Mouse (Mus musculus) lung, embryonic 16.5 days (tissue): ENCODE data around the gene Gm21970. TPM values are rescaled to one million over a fixed set of nuclear protein-coding genes. Genes with fewer than 3 reads are reported as not detected.

ENCODE experiments used
- ATAC-seq: fragments of 200-750 bp; cut with Nextera tagmentation; 2 replicates; pipeline ENCODE4 v1.8.0; 2017; ENCODE audit warnings: low read depth, mild to moderate bottlenecking, moderate library complexity
- H3K27ac ChIP-seq: fragments of 300-500 bp; sonication (generic); 2 replicates; pipeline ENCODE4 v1.5.1; 2014; ENCODE audit warnings: mild to moderate bottlenecking, control low read depth, low read length
- H3K27me3 ChIP-seq: fragments of 300-500 bp; sonication (generic); 2 replicates; pipeline ENCODE4 v1.6.1; 2014; ENCODE audit warnings: low read depth, low read length, mixed read lengths; ENCODE audit not compliant: control insufficient read depth, insufficient read depth
- H3K36me3 ChIP-seq: fragments of 300-500 bp; sonication (generic); 2 replicates; pipeline ENCODE4 v1.6.1; 2014; ENCODE audit warnings: low read length; ENCODE audit not compliant: control insufficient read depth, insufficient read depth
- H3K4me1 ChIP-seq: fragments of 300-500 bp; sonication (generic); replicated peaks from 2 replicates; pipeline ENCODE4 v1.6.1; 2014; ENCODE audit warnings: low read length, mixed read lengths; ENCODE audit not compliant: control insufficient read depth, insufficient read depth
- H3K4me2 ChIP-seq: fragments of 300-500 bp; sonication (generic); 2 replicates; pipeline ENCODE4 v1.6.1; 2014; ENCODE audit warnings: low read depth, low read length, control low read depth
- H3K4me3 ChIP-seq: fragments of 300-500 bp; sonication (generic); 2 replicates; pipeline ENCODE4 v1.5.1; 2014; ENCODE audit warnings: mild to moderate bottlenecking, low read length, control low read depth
- H3K9ac ChIP-seq: fragments of 300-500 bp; sonication (generic); 2 replicates; pipeline ENCODE4 v1.6.1; 2014; ENCODE audit warnings: low read length, control low read depth
- H3K9me3 ChIP-seq: fragments of 300-500 bp; sonication (generic); 2 replicates; pipeline ENCODE4 v1.6.1; 2016; ENCODE audit warnings: low read length; ENCODE audit not compliant: control insufficient read depth
- WGBS: fragments of 180-500 bp; shearing (Covaris S2); extraction: QIAGEN DNeasy Blood & Tissue Kit; methylation state at CpG from one replicate; pipeline ENCODE4 v1.1.7; 2014; 5-methylcytosine and 5-hydroxymethylcytosine counted together
- polyA plus RNA-seq: library from polyadenylated mRNA; unstranded; fragments of >200 nt; fragmentation: Nextera tagmentation; extraction: Ambion mirVana; gene quantifications from 2 replicates; pipeline ENCODE4 v1.2.1, GENCODE M21; 2015

The Gm21970 gene
- polyA plus RNA-seq, 1 experiment from 2014 or later, result not detected

DNA sequence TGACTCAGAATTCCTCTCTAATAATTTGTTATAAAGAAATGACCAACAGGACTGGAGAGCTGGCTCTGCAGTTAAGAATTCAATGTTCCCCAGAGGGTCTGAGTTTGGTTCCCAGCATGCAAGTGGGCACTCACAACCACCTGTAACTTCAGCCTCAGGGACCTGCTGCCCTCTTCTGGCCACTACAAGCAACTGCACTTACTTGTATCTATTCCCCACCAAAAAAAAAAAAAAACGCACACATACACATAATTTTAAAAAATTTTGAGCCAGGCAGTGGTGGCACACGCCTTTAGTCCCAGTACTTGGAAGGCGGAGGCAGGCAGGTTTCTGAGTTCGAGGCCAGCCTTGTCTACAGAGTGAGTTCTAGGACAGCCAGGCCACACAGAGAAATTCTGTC is 1.4 kb upstream of the Gm21970 start:
- no peak for ATAC-seq
- Histone ChIP-seq H3K4me1 (no peaks in the 10 kb centered on the region), H3K36me3 (peaks cover 44% of the 10 kb centered on the region), H3K9ac (no peak overlapping the region), H3K27ac (no peak overlapping the region), H3K27me3 (no peaks in the 10 kb centered on the region), H3K9me3 (peaks cover 2% of the 10 kb centered on the region; the same call in 1 of the 2 replicates), H3K4me2 (no peak overlapping the region), H3K4me3 (no peak overlapping the region)
- 88% methylated on average over 4 of the region's 4 CpGs for WGBS

DNA sequence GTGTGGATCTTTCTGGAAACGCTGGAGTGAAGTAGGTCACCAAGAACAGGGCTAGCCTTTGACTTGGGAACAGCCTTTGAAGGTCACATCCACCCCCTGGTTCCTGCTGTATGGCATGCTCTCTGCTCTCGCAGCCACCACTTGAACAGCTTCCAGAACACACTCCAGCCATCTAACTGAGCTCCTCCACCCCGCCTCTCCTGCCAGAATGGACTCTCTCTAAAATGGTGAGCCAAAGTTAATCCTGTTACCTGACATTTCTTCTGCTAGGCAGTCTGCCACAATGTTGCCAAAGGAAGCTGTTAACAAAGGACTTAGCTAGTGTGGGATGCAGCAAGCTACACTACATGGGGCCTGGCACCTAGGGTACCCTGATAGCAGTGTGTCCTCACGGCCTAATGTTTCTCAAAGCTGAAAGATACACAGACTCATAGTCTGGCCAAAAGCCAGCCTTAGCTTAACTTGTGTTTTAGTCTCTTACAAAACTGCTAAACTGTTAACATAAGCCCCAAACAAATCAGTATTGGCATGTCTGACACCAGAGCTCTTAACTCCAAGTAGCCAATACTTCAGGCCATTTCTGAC is 3.4 kb downstream of the Gm21970 start:
- no peaks in the 10 kb centered on the region for H3K9me3 ChIP-seq
- peaks cover 31% of the 10 kb centered on the region for H3K36me3 ChIP-seq
- no peak overlapping the region for H3K4me3 ChIP-seq
- H3K9ac ChIP-seq, result no peak overlapping the region
- no peak overlapping the region for H3K4me2 ChIP-seq
- no peak for ATAC-seq
- 53% methylated on average over 4 of the region's 4 CpGs for WGBS
- H3K27me3 ChIP-seq, result no peaks in the 10 kb centered on the region
- no peak overlapping the region; the same call in 1 of the 2 replicates for H3K27ac ChIP-seq
- H3K4me1 ChIP-seq, result no peaks in the 10 kb centered on the region

GRCm38 (mm10) chr16:91395633-91396392 is 4.3 kb downstream of the Gm21970 start:
- H3K4me2 ChIP-seq, result no peak overlapping the region
- H3K4me1 ChIP-seq, result no peaks in the 10 kb centered on the region
- peaks cover 28% of the 10 kb centered on the region for H3K36me3 ChIP-seq
- H3K27ac ChIP-seq, result no peak overlapping the region
- no peak overlapping the region for H3K4me3 ChIP-seq
- H3K9me3 ChIP-seq, result no peaks in the 10 kb centered on the region
- WGBS, result 66% methylated on average over 8 of the region's 8 CpGs
- ATAC-seq, result no peak
- H3K9ac ChIP-seq, result no peak overlapping the region
- no peaks in the 10 kb centered on the region for H3K27me3 ChIP-seq

- H3K9me3 ChIP-seq, result no peaks in the 10 kb centered on the region
- no peak overlapping the region for H3K9ac ChIP-seq
- H3K4me2 ChIP-seq, result no peak overlapping the region
- no peaks in the 10 kb centered on the region for H3K27me3 ChIP-seq
- no peak overlapping the region for H3K27ac ChIP-seq
- no peak for ATAC-seq
- peaks cover 26% of the 10 kb centered on the region for H3K36me3 ChIP-seq
- H3K4me3 ChIP-seq, result no peak overlapping the region
- H3K4me1 ChIP-seq, result no peaks in the 10 kb centered on the region
- WGBS, result 51% methylated on average over 10 of the region's 10 CpGs
These were observed 5.5 kb downstream of the Gm21970 start for GRCm38 (mm10) chr16:91396844-91397537.

DNA sequence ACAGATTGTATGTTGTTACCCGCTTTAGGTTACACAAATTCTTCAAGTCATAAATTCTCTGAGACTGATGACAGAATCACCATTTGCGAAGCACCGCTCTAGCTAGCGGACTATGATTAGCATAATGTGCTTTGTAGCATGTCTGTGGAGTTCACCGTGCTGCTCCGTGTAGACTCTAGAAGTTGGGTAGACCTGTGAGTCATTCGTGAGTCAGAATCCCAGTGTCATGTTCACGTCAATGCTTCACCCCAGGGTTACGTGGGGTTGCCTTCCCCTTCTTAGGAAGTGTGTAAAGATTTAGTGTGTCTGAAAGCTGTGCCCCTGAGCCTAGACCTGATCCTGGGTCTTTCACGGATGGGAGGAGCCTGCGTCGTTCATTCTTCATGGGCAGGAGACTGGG is 6.5 kb downstream of the Gm21970 start:
- no peak overlapping the region for H3K4me3 ChIP-seq
- no peak for ATAC-seq
- H3K27ac ChIP-seq, result no peak overlapping the region
- no peaks in the 10 kb centered on the region for H3K9me3 ChIP-seq
- no peak overlapping the region for H3K9ac ChIP-seq
- no peaks in the 10 kb centered on the region for H3K4me1 ChIP-seq
- peaks cover 19% of the 10 kb centered on the region for H3K36me3 ChIP-seq
- 91% methylated on average over 12 of the region's 12 CpGs for WGBS
- no peaks in the 10 kb centered on the region for H3K27me3 ChIP-seq
- no peak overlapping the region for H3K4me2 ChIP-seq

GRCm38 (mm10) chr16:91398944-91399343 is 7.4 kb downstream of the Gm21970 start:
- no peak overlapping the region for H3K4me2 ChIP-seq
- H3K27me3 ChIP-seq, result no peaks in the 10 kb centered on the region
- no peak overlapping the region for H3K9ac ChIP-seq
- WGBS, result 90% methylated on average over 7 of the region's 7 CpGs
- no peak for ATAC-seq
- no peaks in the 10 kb centered on the region for H3K9me3 ChIP-seq
- H3K27ac ChIP-seq, result no peak overlapping the region
- no peak overlapping the region for H3K4me3 ChIP-seq
- H3K4me1 ChIP-seq, result no peaks in the 10 kb centered on the region
- peaks cover 14% of the 10 kb centered on the region for H3K36me3 ChIP-seq

DNA sequence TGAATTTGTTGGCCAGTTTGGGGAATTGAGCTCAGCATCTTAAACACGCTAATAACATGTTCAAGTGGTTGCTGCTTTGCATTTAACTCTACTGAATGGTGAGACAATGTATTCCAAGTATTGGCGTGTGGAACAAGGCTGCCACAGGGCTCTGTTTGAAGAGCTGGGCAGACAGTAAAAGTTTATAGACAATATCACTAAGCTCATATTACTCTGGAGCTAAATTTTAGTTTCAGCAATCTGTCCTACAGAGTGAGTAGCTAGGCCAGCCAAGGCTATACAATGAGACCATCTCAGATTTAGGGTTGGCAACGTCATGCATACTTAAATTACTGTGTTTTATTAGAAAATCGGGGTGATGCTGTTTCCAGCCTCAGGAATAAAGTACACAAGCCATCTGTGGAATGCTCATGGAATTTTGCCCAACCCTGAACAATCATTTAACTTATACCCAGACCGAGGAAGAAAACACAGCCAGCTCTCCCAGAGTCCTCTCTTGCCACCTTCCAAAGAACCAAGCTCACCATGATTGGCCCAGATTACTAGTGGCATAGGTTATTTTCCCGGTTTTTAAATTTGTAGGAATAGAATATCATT is 10.1 kb downstream of the Gm21970 start:
- WGBS, result 74% methylated on average over 6 of the region's 6 CpGs
- ATAC-seq, result no peak

DNA sequence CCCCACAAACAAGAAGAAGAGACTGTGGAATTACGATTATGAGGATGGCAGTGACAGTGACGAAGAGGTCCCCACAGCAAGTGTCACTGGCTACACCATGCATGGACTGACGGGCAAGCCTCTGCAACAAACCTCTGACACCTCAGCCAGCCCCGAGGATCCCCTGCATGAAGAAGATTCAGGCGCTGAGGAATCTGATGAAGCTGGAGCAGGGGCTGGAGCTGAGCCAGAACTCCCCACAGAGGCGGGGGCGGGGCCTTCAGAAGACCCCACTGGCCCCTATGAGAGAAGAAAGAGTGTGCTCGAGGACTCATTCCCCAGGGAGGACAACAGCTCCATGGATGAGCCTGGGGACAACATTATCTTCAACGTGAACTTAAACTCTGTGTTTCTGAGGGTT is 12.3 kb downstream of the Gm21970 start:
- ATAC-seq, result no peak
- H3K27ac ChIP-seq, result no peak overlapping the region
- H3K9ac ChIP-seq, result no peak overlapping the region
- no peaks in the 10 kb centered on the region for H3K9me3 ChIP-seq
- H3K4me1 ChIP-seq, result peaks cover 17% of the 10 kb centered on the region
- H3K4me2 ChIP-seq, result no peak overlapping the region
- 65% methylated on average over 9 of the region's 9 CpGs for WGBS
- H3K4me3 ChIP-seq, result no peak overlapping the region
- H3K36me3 ChIP-seq, result peaks cover 7% of the 10 kb centered on the region
- no peaks in the 10 kb centered on the region for H3K27me3 ChIP-seq

More for the DNA sequence above, 10.1 kb downstream of the Gm21970 start:
- H3K27me3 ChIP-seq, result no peaks in the 10 kb centered on the region
- H3K9ac ChIP-seq, result no peak overlapping the region
- no peak overlapping the region for H3K27ac ChIP-seq
- H3K36me3 ChIP-seq, result peaks cover 10% of the 10 kb centered on the region
- H3K4me2 ChIP-seq, result no peak overlapping the region
- no peak overlapping the region for H3K4me3 ChIP-seq
- no peaks in the 10 kb centered on the region for H3K9me3 ChIP-seq
- H3K4me1 ChIP-seq, result peaks cover 5% of the 10 kb centered on the region

DNA sequence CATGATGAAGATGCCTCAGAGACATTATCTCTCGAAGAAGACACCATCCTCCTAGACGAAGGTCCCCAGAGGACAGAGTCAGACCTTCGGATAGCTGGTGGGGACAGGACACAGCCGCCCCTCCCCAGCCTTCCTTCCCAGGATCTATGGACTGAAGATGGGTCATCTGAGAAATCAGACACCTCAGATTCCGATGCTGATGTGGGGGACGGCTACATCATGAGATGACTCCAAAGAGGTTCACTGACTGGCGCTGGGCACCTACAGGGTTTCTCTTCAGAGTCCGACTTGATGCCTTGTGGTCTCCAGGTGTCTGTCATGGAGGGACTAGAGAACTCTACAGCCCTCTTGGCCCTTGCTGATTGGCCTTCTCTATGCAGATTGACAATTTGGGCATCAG is 12.7 kb downstream of the Gm21970 start:
- H3K9ac ChIP-seq, result no peak overlapping the region
- no peaks in the 10 kb centered on the region for H3K27me3 ChIP-seq
- no peak for ATAC-seq
- 87% methylated on average over 8 of the region's 8 CpGs for WGBS
- H3K9me3 ChIP-seq, result no peaks in the 10 kb centered on the region
- H3K27ac ChIP-seq, result no peak overlapping the region
- H3K4me3 ChIP-seq, result no peak overlapping the region
- H3K4me2 ChIP-seq, result no peak overlapping the region
- H3K36me3 ChIP-seq, result peaks cover 7% of the 10 kb centered on the region
- H3K4me1 ChIP-seq, result peaks cover 17% of the 10 kb centered on the region
